Mouse (Mus musculus) frontal cortex, adult (tissue): Measurements from ENCODE around the gene Gm20479.

Source experiments
- ATAC-seq: cut with Nextera tagmentation; 2 replicates; pipeline ENCODE4 v1.9.2; 2017; ENCODE audit warnings: mild to moderate bottlenecking, moderate library complexity, mixed read lengths; ENCODE audit not compliant: low TSS enrichment

Gene Gm20479

GRCm38 (mm10) chr7:27356861-27357594, at the start of gene Gm20479:
Gene Gm20479, minus strand, starts transcription at chr7:27357419.
- ATAC-seq = no peak

- no peak for ATAC-seq
These were observed 49.3 kb upstream of the Gm20479 start for GRCm38 (mm10) chr7:27406481-27406880.

GRCm38 (mm10) chr7:27404203-27404942, 47.2 kb upstream of the Gm20479 start:
- ATAC-seq = no peak

- peak; percentile 77 for ATAC-seq
These were observed 45.5 kb upstream of the Gm20479 start for GRCm38 (mm10) chr7:27402675-27403074.

- peak; percentile 44; the same call in 1 of the 2 replicates for ATAC-seq
These were observed 43.3 kb upstream of the Gm20479 start for GRCm38 (mm10) chr7:27400545-27400944.

GRCm38 (mm10) chr7:27397048-27397949, 40.1 kb upstream of the Gm20479 start:
- ATAC-seq = peak; percentile 60

- peak; percentile 10; the same call in 1 of the 2 replicates for ATAC-seq
These were observed 39.2 kb upstream of the Gm20479 start for GRCm38 (mm10) chr7:27396184-27397047.

- peak; percentile 58 for ATAC-seq
These were observed 38.4 kb upstream of the Gm20479 start for GRCm38 (mm10) chr7:27395521-27396183.

- no peak for ATAC-seq
These were observed 34.2 kb upstream of the Gm20479 start for GRCm38 (mm10) chr7:27391416-27391815.

GRCm38 (mm10) chr7:27389213-27389612, 32.0 kb upstream of the Gm20479 start:
- no peak for ATAC-seq

GRCm38 (mm10) chr7:27384731-27385130, 27.5 kb upstream of the Gm20479 start:
- peak; percentile 75; the same call in 1 of the 2 replicates for ATAC-seq

- ATAC-seq = 0 out of 2 replicates have a peak, but pooled peaks have one; percentile 29
These were observed 26.9 kb upstream of the Gm20479 start for GRCm38 (mm10) chr7:27384134-27384533.

- no peak for ATAC-seq
These were observed 26.0 kb upstream of the Gm20479 start for GRCm38 (mm10) chr7:27383233-27383632.

- no peak for ATAC-seq
These were observed 24.3 kb upstream of the Gm20479 start for GRCm38 (mm10) chr7:27381560-27381959.

- ATAC-seq = no peak
These were observed 23.8 kb upstream of the Gm20479 start for GRCm38 (mm10) chr7:27381009-27381408.

- ATAC-seq = no peak
These were observed 22.6 kb upstream of the Gm20479 start for GRCm38 (mm10) chr7:27379836-27380235.

GRCm38 (mm10) chr7:27378431-27378830, 21.2 kb upstream of the Gm20479 start:
- 0 out of 2 replicates have a peak, but pooled peaks have one; percentile 47 for ATAC-seq

- peak; percentile 60; the same call in 1 of the 2 replicates for ATAC-seq
These were observed 18.1 kb upstream of the Gm20479 start for GRCm38 (mm10) chr7:27375274-27375673.

- no peak for ATAC-seq
These were observed 14.7 kb upstream of the Gm20479 start for GRCm38 (mm10) chr7:27371715-27372462.
